Mouse (Mus musculus) kidney, adult 11 months (tissue): ENCODE results near the gene Gm43518.

Experiments
- DNase-seq: peaks from one replicate; pipeline ENCODE4 v3.0.0; 2022

Gene Gm43518

DNA sequence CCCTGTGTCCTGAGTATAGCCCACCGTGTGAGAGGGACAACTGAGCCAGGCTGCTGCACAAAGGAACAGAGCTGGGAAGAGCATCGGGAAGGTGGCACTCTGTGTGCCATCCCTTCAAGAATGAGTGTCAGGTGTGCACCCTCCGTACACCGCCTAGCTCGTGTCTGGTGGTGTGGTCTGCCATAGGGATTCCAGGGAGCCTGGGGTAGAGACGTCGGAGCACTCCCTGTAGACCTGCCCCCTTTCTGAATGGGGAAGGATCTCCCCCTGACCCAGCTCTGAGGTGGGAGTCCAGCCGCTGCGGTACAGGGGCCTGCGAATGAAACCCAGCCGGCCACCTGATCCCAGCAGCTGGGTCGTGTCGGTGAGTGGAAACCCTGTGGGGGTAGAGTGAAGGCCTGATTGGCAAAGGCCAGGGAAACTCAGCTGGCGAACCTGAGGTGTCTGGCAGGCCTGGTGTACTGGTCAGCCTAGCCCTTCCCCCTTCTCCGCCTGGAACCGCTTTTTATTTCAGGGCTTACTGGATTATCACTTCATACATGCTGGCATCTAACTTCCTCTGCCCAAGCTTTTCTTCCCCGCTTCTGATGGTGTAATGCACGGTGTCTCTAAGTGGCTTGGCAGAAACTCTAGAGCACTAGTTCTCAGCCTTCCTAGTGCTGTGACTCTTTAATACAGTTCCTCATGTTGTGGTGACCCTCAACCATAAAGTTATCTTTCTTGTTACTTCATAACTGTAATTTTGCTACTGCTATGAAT is 52.2 kb downstream of the Gm43518 start:
- no peak for DNase-seq

DNA sequence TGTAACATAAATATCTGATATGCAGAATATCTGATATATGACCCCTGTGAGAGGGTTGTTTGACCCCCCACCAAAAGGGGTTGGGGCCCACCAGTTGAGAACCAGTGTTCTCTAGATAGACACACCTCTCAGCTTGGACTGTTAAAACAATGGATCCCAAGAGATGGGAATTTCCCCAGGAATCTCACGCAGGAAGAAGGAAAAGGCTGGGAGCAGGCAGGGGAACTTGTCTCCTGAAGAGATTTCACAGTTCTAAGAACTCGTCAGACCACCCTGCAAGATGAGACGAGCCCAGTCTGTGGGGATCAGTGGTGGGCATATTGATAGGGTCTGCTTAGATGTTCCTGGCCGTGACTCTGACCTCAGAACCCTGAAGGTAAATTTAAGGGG is 52.8 kb downstream of the Gm43518 start:
- peak; percentile 2 for DNase-seq

DNA sequence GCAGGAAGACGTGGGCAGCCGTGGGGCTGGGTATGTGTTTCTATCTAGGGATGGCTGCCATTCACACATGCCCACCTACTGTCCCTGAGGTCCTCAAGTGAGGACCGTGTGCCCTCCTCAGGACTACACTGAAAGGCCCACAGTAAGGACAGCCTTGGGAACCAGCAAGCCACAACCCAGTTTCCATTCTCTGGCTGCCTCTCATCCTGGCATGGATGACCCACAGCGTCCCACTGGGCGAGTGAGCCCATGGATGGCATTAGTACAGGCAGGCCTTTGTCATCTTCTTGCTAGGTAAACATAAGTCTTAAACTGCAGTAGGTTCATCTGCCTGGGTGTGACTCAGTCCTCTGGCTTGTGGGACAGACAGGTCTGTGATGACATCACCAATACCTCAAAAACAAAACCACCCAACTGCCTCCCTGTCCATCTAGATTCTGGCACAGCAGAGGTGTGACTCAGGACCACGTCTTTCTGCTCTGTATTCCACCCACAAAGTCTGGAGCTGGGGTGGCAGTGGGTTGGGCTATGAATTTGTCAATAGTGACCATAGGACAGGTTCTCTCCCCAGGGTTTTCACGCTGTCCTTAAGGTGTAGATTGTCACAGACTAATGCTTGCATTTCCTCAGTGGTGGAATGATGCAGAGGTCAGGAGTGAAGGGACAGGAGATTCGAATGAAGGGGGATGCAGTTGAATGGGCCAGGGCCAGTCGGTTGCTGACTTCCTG is 53.5 kb downstream of the Gm43518 start:
- DNase-seq = peak; percentile 2

DNA sequence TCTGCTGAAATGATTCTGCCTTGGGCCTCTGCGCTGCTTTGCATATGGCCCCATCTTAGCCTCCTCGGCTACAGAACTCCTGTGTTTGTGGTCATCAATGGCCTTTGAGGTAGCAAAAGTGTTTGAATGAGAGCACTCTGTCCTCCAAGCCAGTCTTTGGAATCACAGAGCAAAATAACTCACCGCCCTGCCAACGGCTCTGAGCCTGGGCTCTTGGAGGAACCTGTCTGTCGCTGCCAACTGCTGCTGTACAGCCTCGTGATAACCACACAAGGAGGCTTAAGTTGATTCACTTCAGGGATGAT is 54.0 kb downstream of the Gm43518 start:
- DNase-seq = peak; percentile 2

DNA sequence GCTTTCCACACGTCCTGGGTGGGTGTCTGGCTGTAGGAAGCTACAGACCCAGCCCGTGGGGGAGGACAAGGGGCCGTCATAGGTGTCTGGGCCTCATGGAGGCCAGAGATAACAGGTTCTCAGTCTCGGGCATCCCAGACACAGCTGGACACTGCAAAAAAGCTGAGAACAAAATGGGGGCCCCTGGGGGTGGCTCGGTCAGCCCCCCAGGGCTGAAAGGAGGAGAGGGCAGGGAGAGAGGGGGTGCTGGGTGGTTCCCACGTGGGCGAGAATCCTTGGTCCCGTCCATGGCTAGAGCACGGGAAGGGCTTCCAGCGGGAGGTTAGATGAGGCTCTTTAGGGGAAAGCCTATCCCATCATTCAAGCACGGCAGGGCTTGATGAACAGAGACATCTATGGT is 55.6 kb downstream of the Gm43518 start:
- no peak for DNase-seq

DNA sequence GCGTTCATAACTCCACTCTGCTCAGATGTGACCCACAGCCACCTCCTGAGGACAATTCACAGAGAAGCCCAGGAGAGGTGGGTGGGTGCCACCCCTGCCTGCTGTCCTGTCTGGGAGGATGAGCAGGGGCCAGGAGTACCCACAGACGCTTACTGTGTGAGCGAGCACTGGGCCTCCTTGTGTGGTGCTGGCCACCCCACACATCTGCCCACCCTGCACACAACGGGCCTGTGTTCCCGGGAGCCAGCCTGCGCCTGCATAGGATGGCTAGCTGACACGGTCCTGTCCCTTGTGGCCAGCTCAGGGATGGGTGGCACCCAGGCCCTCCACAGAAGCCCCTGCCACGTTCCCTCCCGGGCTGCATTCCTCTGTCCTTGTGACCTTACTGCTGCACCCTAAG is 58.2 kb downstream of the Gm43518 start:
- no peak for DNase-seq

DNA sequence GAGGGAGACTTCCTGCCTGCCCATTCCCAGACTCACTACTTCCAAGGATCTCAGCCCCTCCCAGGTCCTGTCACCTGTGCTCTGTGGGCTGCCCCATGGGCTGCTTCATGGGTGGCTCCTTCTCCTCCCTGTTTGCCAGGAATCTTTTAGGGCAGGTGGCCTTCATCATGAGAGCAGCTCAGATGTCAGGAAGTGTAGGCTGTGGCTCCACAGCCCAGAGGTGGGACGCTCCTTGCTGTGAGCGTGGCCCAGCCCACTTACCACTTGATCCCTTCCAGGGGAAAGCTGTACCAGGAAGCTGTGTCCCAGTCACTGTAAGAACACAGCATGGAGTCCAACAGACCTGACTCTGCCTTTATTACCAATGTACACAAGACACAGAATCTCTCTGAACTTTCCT is 59.7 kb downstream of the Gm43518 start:
- DNase-seq = no peak

DNA sequence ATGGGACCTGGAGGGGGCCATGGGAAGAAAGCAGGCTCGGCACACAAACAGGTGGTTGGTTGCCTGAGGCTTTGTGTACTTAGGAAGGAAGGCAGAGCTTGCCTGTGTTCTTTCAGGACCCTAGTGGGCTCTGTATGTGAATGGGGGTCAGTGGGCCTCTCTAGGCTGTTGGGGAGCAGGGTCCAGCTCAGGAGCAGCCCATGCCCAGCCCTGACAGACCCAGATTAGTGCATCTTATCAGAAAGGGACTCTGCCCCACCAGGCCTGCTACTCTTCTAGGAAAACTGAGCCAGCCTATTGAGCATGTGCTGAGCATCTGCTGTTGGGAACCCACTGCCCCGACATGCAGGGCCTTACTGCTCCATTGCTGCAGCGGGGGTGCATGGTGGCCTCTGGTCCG is 60.3 kb downstream of the Gm43518 start:
- no peak for DNase-seq
